Mouse (Mus musculus) limb, embryonic 15.5 days (tissue): Measurements from ENCODE around the gene Akap9. TPM values are rescaled to one million over a fixed set of nuclear protein-coding genes. Genes with fewer than 3 reads are reported as not detected.
"Not testable (repeated sequence)": the region's sequence is repeated elsewhere in the genome, so short reads cannot be mapped to it uniquely, and the experiment has no call there.

ENCODE experiments used
- ATAC-seq: fragments of 200-750 bp; cut with Nextera tagmentation; 2 replicates; pipeline ENCODE4 v1.8.0; 2017; ENCODE audit warnings: low read depth, moderate TSS enrichment; ENCODE audit not compliant: insufficient number of reproducible peaks, low FRiP score, low TSS enrichment
- H3K27ac ChIP-seq: fragments of 300-500 bp; sonication (generic); 2 replicates; pipeline ENCODE4 v1.5.1; 2015; ENCODE audit warnings: moderate library complexity, mild to moderate bottlenecking, inconsistent platforms
- H3K27me3 ChIP-seq: fragments of 300-500 bp; sonication (generic); 2 replicates; pipeline ENCODE4 v1.6.1; 2015; ENCODE audit warnings: inconsistent platforms
- H3K36me3 ChIP-seq: fragments of 300-500 bp; sonication (generic); 2 replicates; pipeline ENCODE4 v1.6.1; 2015; ENCODE audit warnings: inconsistent platforms
- H3K4me1 ChIP-seq: fragments of 300-500 bp; sonication (generic); 2 replicates; pipeline ENCODE4 v1.6.1; 2015; ENCODE audit warnings: inconsistent platforms
- H3K4me2 ChIP-seq: fragments of 300-500 bp; sonication (generic); 2 replicates; pipeline ENCODE4 v1.6.1; 2015; ENCODE audit warnings: mild to moderate bottlenecking, inconsistent platforms
- H3K4me3 ChIP-seq: fragments of 300-500 bp; sonication (generic); 2 replicates; pipeline ENCODE4 v1.5.1; 2015; ENCODE audit warnings: mild to moderate bottlenecking, inconsistent platforms
- H3K9ac ChIP-seq: fragments of 300-500 bp; sonication (generic); 2 replicates; pipeline ENCODE4 v1.6.1; 2015; ENCODE audit warnings: inconsistent platforms
- H3K9me3 ChIP-seq: fragments of 300-500 bp; sonication (generic); 2 replicates; pipeline ENCODE4 v1.6.1; 2016; ENCODE audit warnings: inconsistent platforms
- WGBS: fragments of 180-500 bp; shearing (Covaris S2); methylation state at CpG from one replicate; pipeline ENCODE4 v1.1.7; 2015; 5-methylcytosine and 5-hydroxymethylcytosine counted together
- polyA plus RNA-seq: library from polyadenylated mRNA; unstranded; fragments of >200 nt; fragmentation: Nextera tagmentation; extraction: Ambion mirVana; gene quantifications from 2 replicates; pipeline ENCODE4 v1.2.1, GENCODE M21; 2015

Gene Akap9
- polyA plus RNA-seq, 1 experiment from 2014 or later, result 139 TPM

DNA sequence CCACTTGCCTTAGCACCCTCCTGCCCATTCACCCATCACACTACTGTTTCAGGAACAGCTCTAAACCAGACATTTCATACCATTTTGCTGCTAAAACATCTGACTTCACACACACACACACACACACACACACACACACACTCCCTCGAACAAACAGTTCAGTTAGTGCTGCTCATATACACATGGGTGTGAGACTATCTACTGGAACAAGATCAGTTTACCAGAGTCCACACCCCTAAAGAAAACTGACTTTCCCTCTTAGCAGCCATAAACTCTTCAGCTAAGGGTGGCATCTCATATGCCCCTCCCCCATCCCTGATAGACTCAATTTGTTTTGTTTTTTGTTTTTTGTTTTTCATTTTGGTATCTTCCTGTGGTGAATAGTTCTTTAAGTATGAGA, 92.2 kb downstream of the Akap9 start:
- Histone ChIP-seq H3K9ac (no peak overlapping the region), H3K27ac (no peak overlapping the region), H3K4me2 (no peak overlapping the region), H3K4me3 (no peak overlapping the region), H3K9me3 (no peaks in the 10 kb centered on the region), H3K4me1 (peaks cover 6% of the 10 kb centered on the region; the same call in 1 of the 2 replicates), H3K27me3 (no peaks in the 10 kb centered on the region), H3K36me3 (peaks cover 26% of the 10 kb centered on the region)
- WGBS, result 85% methylated on average over 1 of the region's 1 CpGs
- ATAC-seq, result no peak

DNA sequence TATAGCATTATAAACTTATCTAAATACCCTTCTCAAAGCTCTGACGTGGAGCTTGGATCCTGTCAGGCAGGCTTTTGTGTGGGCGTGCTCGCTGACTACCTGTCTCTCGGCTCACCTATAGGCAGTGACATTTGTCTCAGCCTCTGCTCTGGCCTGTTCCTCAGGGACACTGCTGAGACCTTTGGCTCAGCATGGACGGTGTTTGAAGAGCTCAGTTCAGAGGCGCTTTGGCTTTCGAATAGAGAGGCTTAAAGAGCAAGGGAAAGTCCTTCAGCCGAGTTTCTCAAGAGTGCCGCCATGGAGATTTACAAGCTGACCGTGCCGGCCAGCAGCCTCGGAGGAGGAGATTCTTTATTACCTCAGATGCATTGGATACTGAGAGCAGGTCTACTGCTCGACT, 95.3 kb downstream of the Akap9 start:
- Histone ChIP-seq H3K4me2 (no peak overlapping the region), H3K4me1 (peaks cover 6% of the 10 kb centered on the region; the same call in 1 of the 2 replicates), H3K27me3 (no peaks in the 10 kb centered on the region), H3K27ac (no peak overlapping the region), H3K9ac (no peak overlapping the region), H3K4me3 (no peak overlapping the region), H3K9me3 (no peaks in the 10 kb centered on the region), H3K36me3 (peaks cover 21% of the 10 kb centered on the region)
- 33% methylated on average over 13 of the region's 13 CpGs for WGBS
- ATAC-seq, result no peak

DNA sequence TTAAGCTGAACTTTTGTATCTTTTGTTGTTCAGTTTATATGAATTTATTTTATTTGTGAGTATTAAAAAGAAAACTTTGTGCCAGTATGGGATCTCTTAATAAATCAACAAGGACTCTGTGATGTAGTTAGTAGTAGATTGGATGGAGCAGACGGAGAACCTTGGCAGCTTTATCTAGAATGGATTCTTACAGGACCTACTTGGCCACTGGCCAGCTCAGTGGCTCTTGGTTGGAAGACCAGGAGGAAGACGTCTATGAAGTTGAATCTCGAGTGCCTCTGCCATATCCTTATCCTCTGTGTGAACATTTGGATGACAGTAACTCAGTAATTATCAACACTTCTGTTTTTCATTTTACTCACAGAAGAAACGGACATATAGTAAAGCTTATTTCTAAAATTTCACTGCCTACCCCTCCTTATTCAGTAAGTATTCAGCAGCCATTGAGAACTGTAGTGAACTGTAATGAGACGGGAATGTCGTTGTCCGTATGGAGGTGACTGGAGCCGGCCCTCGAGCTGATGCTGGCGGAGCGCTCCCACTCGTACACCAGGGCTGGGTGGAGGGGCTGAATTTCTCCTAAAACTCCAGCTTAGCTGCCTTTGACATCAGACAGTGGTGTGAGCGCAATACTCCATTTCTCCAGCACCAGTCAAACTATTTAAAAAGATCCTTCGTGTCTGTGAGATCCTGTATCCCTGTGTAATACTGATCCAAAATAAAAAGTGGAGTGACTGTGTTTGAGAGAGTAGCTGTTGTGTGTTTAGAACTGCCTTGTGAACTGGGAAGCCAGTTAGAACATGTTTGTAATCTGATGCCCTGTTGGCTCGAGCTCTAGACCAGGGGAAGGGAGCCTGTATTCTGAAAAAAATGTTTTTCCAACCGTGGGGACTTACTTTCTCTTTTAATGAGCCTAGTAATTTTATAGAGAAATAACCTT, 96.2 kb downstream of the Akap9 start:
- no peaks in the 10 kb centered on the region for H3K9me3 ChIP-seq
- ATAC-seq, result 0 out of 2 replicates have a peak, but pooled peaks have one; percentile 44
- WGBS, result 22% methylated on average over 16 of the region's 16 CpGs
- peak overlapping the region; percentile 84 for H3K27ac ChIP-seq
- peaks cover 6% of the 10 kb centered on the region; the same call in 1 of the 2 replicates for H3K4me1 ChIP-seq
- H3K4me2 ChIP-seq, result peak overlapping the region; percentile 42
- no peak overlapping the region for H3K9ac ChIP-seq
- no peaks in the 10 kb centered on the region for H3K27me3 ChIP-seq
- H3K4me3 ChIP-seq, result peak overlapping the region; percentile 17
- peaks cover 22% of the 10 kb centered on the region for H3K36me3 ChIP-seq

DNA sequence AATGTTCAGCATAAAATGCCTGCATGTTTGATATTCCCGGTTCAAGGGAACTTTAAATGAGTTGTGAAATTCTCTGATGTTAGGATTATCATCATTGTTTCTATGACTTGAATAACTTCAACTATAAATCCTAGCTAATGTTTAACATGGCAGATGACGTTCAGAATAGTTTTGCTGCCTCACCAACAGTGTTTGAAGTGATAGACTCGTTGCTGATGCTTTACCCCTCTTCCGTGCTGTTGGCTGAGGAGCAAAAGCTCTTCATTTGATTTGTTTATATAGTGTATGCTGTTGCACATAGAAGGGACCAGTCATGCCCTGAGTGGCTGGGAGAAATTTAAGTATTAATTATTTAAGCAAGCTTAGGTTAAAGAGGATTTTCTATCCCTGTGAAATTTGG, 96.9 kb downstream of the Akap9 start:
- Histone ChIP-seq H3K9me3 (no peaks in the 10 kb centered on the region), H3K27ac (no peak overlapping the region), H3K4me2 (peak overlapping the region; percentile 42; the same call in 1 of the 2 replicates), H3K36me3 (peaks cover 18% of the 10 kb centered on the region; the same call in 1 of the 2 replicates), H3K4me3 (no peak overlapping the region; the same call in 1 of the 2 replicates), H3K9ac (no peak overlapping the region), H3K27me3 (no peaks in the 10 kb centered on the region), H3K4me1 (peaks cover 6% of the 10 kb centered on the region; the same call in 1 of the 2 replicates)
- WGBS, result 34% methylated on average over 4 of the region's 4 CpGs
- ATAC-seq, result no peak

DNA sequence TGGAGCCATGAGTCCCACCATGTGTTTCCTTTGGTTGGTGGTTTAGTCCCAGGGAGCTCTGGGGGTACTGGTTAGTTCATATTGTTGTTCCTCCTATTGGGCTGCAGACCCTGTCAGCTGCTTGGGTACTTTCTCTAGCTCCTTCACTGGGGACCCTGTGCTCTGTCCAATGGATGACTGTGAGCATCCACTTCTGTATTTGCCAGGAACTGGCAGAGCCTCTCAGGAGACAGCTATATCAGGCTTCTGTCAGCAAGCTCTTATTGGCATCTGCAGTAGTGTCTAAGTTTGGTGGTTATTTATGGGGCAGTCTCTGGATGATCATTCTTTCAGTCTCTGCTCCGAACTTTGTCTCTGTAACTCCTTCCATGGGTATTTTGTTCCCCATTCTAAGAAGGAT, 98.5 kb downstream of the Akap9 start:
- 91% methylated on average over 1 of the region's 1 CpGs for WGBS
- H3K9me3 ChIP-seq, H3K9ac ChIP-seq, H3K4me3 ChIP-seq, H3K27ac ChIP-seq, ATAC-seq, H3K4me2 ChIP-seq, H3K4me1 ChIP-seq, H3K27me3 ChIP-seq: not testable (repeated sequence)
- H3K36me3 ChIP-seq, result peaks cover 13% of the 10 kb centered on the region; the same call in 1 of the 2 replicates

DNA sequence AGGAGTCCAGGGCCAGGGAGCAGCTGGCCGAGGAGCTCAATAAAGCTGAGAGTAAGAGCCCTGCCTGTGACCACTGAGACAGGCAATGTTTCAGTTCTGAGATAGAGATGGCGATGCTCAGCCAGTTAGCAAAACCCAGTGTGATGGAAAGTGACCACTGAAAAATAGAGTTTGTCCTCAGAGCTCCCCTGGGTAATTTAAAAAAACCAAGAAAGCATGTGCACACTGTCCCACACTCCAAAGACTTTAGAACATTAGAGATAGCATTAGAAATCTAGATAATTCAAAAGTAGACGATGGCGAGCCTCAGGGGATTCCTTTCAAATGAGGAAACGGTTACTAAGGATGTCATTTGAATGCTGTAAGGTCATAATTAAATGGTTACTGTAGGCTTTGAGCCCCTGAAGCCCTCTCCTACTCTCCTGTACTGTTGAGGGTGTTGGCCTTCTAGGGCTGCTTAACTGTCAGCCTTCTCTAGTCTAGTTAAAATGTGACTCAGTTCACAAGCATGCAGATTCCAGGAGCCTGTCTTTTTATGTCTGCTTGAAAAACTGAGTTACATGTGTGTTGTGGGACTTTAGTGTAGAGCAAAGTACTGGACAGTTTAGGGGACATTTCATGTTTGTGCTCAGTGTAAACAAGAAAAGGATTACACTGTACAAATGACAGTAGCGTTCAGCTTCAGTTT, 100.8 kb downstream of the Akap9 start:
- 85% methylated on average over 6 of the region's 6 CpGs for WGBS

DNA sequence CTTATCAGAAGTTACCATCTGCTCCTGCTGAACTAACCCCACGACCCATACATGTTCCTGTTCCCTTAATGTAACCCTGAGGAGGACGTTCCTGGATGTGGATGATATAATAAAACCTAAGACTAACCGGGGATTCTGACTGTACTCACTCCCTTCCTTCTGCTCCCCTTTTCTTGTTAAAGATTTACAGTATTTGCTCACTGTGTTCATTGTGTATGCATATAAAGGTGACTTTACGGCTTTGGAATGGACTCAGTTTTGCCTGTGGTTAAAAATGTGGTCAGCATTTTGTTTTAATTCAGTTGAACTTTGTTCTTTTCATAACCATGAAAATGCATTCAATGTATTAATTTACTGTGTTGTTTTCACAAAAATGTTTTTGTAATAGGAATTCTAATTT, 104.0 kb downstream of the Akap9 start:
- peaks cover 40% of the 10 kb centered on the region for H3K36me3 ChIP-seq
- ATAC-seq, result no peak

More for the DNA sequence above, 100.8 kb downstream of the Akap9 start:
- no peaks in the 10 kb centered on the region for H3K9me3 ChIP-seq
- H3K9ac ChIP-seq, result no peak overlapping the region
- no peak overlapping the region for H3K27ac ChIP-seq
- ATAC-seq, result no peak
- H3K4me3 ChIP-seq, result no peak overlapping the region
- H3K4me1 ChIP-seq, result peaks cover 2% of the 10 kb centered on the region; the same call in 1 of the 2 replicates
- peaks cover 22% of the 10 kb centered on the region; the same call in 1 of the 2 replicates for H3K36me3 ChIP-seq
- H3K4me2 ChIP-seq, result no peak overlapping the region
- H3K27me3 ChIP-seq, result no peaks in the 10 kb centered on the region

DNA sequence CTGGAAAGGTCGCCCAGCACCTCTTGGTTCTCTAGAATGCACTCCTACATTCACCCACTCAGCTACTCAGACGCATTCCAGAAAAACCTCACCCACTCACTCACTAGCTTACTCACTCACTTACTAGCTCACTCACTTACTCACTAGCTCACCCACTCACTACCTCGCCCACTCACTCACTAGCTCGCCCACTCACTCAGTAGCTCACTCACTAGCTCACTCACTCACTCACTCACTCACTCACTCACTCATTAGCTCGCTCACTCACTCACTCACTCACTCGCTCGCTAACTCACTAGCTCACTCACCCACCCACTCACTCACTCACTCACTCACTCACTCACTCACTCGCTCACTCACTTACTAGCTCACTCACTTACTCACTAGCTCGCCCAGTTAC, 108.8 kb downstream of the Akap9 start:
- H3K9ac ChIP-seq, result no peak overlapping the region
- H3K4me1 ChIP-seq, result no peaks in the 10 kb centered on the region
- no peaks in the 10 kb centered on the region for H3K27me3 ChIP-seq
- 93% methylated on average over 9 of the region's 9 CpGs for WGBS
- H3K9me3 ChIP-seq, result no peaks in the 10 kb centered on the region
- no peak overlapping the region for H3K4me3 ChIP-seq
- ATAC-seq, result no peak
- H3K4me2 ChIP-seq, result no peak overlapping the region
- peaks cover 59% of the 10 kb centered on the region for H3K36me3 ChIP-seq
- H3K27ac ChIP-seq, result no peak overlapping the region

More for the DNA sequence above, 104.0 kb downstream of the Akap9 start:
- H3K27ac ChIP-seq, result no peak overlapping the region
- no peak overlapping the region for H3K4me2 ChIP-seq
- H3K27me3 ChIP-seq, result no peaks in the 10 kb centered on the region
- H3K9me3 ChIP-seq, result no peaks in the 10 kb centered on the region
- H3K4me3 ChIP-seq, result no peak overlapping the region
- H3K4me1 ChIP-seq, result no peaks in the 10 kb centered on the region
- 59% methylated on average over 4 of the region's 4 CpGs for WGBS
- H3K9ac ChIP-seq, result no peak overlapping the region

DNA sequence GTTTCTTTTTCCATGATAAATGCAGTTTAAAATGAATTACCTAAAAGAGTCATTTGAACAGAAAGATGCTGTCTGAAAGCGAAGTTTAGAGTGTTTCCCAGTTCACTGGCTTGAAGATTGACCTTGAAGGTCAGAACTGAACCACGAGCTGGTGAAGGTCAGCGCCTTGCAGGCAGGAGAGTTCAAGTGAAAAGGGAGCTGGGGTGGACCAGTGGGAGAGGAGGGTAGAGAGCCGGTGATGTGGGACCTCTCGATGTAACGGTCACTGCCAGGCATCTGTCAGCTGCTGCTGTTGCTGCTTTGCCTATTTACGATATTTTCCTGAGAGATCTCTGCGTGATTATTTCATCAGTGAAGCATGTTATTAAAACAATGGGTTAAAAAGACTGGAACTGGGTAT, 111.5 kb downstream of the Akap9 start:
- Histone ChIP-seq H3K4me1 (no peaks in the 10 kb centered on the region), H3K27me3 (no peaks in the 10 kb centered on the region), H3K4me3 (no peak overlapping the region), H3K4me2 (no peak overlapping the region), H3K9me3 (no peaks in the 10 kb centered on the region), H3K36me3 (peaks cover 60% of the 10 kb centered on the region), H3K9ac (no peak overlapping the region), H3K27ac (no peak overlapping the region)
- no peak for ATAC-seq
- 88% methylated on average over 8 of the region's 8 CpGs for WGBS

DNA sequence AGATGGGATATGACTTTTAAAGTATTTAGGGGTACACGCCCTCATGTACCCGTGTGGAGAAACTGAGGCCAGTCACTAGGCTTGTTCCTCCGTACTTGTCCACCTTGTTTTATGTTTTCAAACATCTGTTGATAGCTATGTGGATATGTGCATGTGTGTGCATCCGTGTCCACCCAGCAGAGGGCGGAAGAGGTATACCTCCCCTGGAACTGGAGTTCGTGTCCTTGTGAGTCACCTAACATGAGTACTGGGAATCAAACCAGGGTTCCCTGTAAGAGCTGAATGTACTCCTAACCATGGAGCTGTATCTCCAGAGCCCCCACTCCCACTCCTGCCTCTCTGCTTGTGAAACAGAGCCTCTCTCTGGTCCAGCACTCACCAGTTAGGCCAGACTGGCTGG, 112.5 kb downstream of the Akap9 start:
- H3K4me1 ChIP-seq, result no peaks in the 10 kb centered on the region
- no peaks in the 10 kb centered on the region for H3K9me3 ChIP-seq
- no peak overlapping the region for H3K4me3 ChIP-seq
- ATAC-seq, result no peak
- no peaks in the 10 kb centered on the region for H3K27me3 ChIP-seq
- H3K9ac ChIP-seq, result no peak overlapping the region
- 92% methylated on average over 6 of the region's 6 CpGs for WGBS
- no peak overlapping the region for H3K4me2 ChIP-seq
- H3K27ac ChIP-seq, result no peak overlapping the region
- peaks cover 59% of the 10 kb centered on the region for H3K36me3 ChIP-seq

DNA sequence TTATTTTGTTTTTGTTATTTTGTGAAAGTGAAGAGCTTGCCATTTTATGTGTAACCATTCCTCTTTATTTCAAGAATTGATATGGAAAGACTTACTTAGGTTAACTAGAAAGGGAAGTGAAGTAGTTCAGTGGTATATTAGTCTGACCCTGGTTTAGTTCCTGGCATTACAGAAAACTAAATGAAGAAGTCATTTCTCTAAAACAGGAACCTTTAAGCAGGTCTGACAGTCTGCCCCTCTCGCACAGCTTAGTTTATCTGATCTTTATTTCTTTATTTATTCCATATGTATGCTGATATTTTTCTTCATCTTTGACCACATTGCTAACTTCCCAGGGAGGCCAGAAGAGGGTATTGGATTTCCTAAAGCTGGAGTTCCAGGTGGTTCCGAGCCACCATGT, 113.1 kb downstream of the Akap9 start:
- Histone ChIP-seq H3K36me3 (peaks cover 59% of the 10 kb centered on the region), H3K27ac (no peak overlapping the region), H3K9ac (no peak overlapping the region), H3K9me3 (no peaks in the 10 kb centered on the region), H3K4me2 (no peak overlapping the region), H3K27me3 (no peaks in the 10 kb centered on the region), H3K4me3 (no peak overlapping the region), H3K4me1 (no peaks in the 10 kb centered on the region)
- 79% methylated on average over 2 of the region's 2 CpGs for WGBS
- no peak for ATAC-seq

DNA sequence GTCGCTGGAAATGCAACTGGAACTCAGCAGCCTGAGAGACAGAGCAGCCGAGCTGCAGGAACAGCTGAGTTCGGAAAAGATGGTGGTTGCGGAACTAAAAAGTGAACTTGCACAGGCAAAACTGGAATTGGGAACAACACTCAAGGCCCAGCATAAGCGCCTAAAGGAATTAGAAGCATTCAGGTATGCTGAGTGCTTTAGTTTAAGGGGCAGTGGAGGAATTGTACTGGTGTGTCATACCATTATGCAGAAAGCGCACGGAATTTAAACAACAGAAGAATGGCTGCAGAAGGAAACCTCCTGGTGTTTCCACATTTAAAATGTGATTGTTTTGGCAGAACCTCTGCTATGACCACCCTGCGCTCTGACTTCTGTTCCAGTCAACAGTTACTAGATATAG, 132.5 kb downstream of the Akap9 start:
- H3K4me1 ChIP-seq, result no peaks in the 10 kb centered on the region
- H3K9me3 ChIP-seq, result no peaks in the 10 kb centered on the region
- no peak overlapping the region for H3K9ac ChIP-seq
- WGBS, result 91% methylated on average over 8 of the region's 8 CpGs
- H3K27me3 ChIP-seq, result no peaks in the 10 kb centered on the region
- no peak overlapping the region for H3K27ac ChIP-seq
- no peak for ATAC-seq
- no peak overlapping the region for H3K4me2 ChIP-seq
- H3K36me3 ChIP-seq, result peaks cover 76% of the 10 kb centered on the region
- no peak overlapping the region for H3K4me3 ChIP-seq
